ENCODE assay signal across 12 mouse cellular contexts in genomic region chr9:107729709-107730108, GRCm38 (mm10). TPM values are rescaled to one million over a fixed set of nuclear protein-coding genes. Genes with fewer than 3 reads are reported as not detected.
A peak's percentile ranks its signal among the peaks of the same experiment; 100 is the strongest.
DNase-seq lines count a peak whose midpoint lies in the region; ATAC-seq lines count a peak whose summit lies in the region.
"Had no signal": no experiment of that assay in that cellular context is flagged by ENCODE, and none has a peak within 500 bp of the region (broad histone marks: within the 10 kb centered on the region; RNA-seq: fewer than 3 reads in every experiment).

No protein-coding gene starts in this region.

- WGBS in forebrain, embryonic 15.5 days, result 4% methylated on average over 3 of the region's 3 CpGs
- 12% methylated on average over 3 of the region's 3 CpGs for WGBS in limb, embryonic 11.5 days
- WGBS in neural tube, embryonic 13.5 days, result 22% methylated on average over 3 of the region's 3 CpGs

- no peaks in the 10 kb centered on the region for H3K27me3 ChIP-seq in forebrain, embryonic 15.5 days
- H3K27me3 ChIP-seq in limb, embryonic 11.5 days (ENCODE audit: control insufficient read depth, insufficient read depth, low read length), result no peaks in the 10 kb centered on the region
- H3K27me3 ChIP-seq in neural tube, embryonic 13.5 days, result no peaks in the 10 kb centered on the region
- H3K27me3 ChIP-seq: lung, embryonic 15.5 days had no signal

- H3K4me3 ChIP-seq in forebrain, embryonic 15.5 days, result no peak overlapping the region
- no peak overlapping the region for H3K4me3 ChIP-seq in limb, embryonic 11.5 days (ENCODE audit: low read depth, low read length)
- no peak overlapping the region for H3K4me3 ChIP-seq in neural tube, embryonic 13.5 days
- H3K4me3 ChIP-seq: heart, embryonic 12.5 days; lung, embryonic 15.5 days had no signal

- peak; percentile 42 for DNase-seq in embryo, embryonic 9.5 days (ENCODE audit: extremely low spot score)
- peak; percentile 69 for DNase-seq in limb, embryonic 11.5 days (ENCODE audit: low spot score)
- no peak for DNase-seq in layer of hippocampus, adult 11-12 months (ENCODE audit: low spot score)
- no peak for DNase-seq in frontal cortex, postnatal 14 days (ENCODE audit: low spot score in 2 of 2)
- no peak for DNase-seq in left cerebral cortex, adult 18-20 months (ENCODE audit: low spot score in 2 of 2)
- DNase-seq: cerebellum, postnatal 25 days; kidney, postnatal 10 days had no signal

- no peaks in the 10 kb centered on the region for H3K36me3 ChIP-seq in forebrain, embryonic 15.5 days
- H3K36me3 ChIP-seq in limb, embryonic 11.5 days (ENCODE audit: control insufficient read depth, insufficient read depth, low read length), result no peaks in the 10 kb centered on the region
- H3K36me3 ChIP-seq in neural tube, embryonic 13.5 days, result no peaks in the 10 kb centered on the region
- H3K36me3 ChIP-seq: heart, embryonic 12.5 days; lung, embryonic 15.5 days had no signal

- H3K9ac ChIP-seq in forebrain, embryonic 15.5 days (replicated peaks), result no peak overlapping the region
- no peak overlapping the region for H3K9ac ChIP-seq in limb, embryonic 11.5 days (ENCODE audit: low read length)
- H3K9ac ChIP-seq in neural tube, embryonic 13.5 days, result 0 out of 2 replicates have a peak overlapping the region, but pooled peaks have one; percentile 8
- H3K9ac ChIP-seq: heart, embryonic 12.5 days; lung, embryonic 15.5 days had no signal

- peaks cover 37% of the 10 kb centered on the region for H3K4me1 ChIP-seq in forebrain, embryonic 15.5 days
- peaks cover 57% of the 10 kb centered on the region for H3K4me1 ChIP-seq in limb, embryonic 11.5 days (ENCODE audit: control insufficient read depth, insufficient read depth, low read length)
- peaks cover 56% of the 10 kb centered on the region for H3K4me1 ChIP-seq in neural tube, embryonic 13.5 days (replicated peaks)

- 0 out of 2 replicates have a peak, but pooled peaks have one; percentile 18 for ATAC-seq in forebrain, embryonic 15.5 days (replicated peaks)
- ATAC-seq in limb, embryonic 11.5 days (ENCODE audit: insufficient number of reproducible peaks, low FRiP score, low TSS enrichment, low read depth), result no peak
- no peak for ATAC-seq in neural tube, embryonic 13.5 days (ENCODE audit: low read depth)

- H3K9me3 ChIP-seq in forebrain, embryonic 15.5 days, result no peaks in the 10 kb centered on the region
- no peaks in the 10 kb centered on the region for H3K9me3 ChIP-seq in limb, embryonic 11.5 days (ENCODE audit: control insufficient read depth, low read length)
- H3K9me3 ChIP-seq in neural tube, embryonic 13.5 days, result no peaks in the 10 kb centered on the region
- H3K9me3 ChIP-seq: heart, embryonic 12.5 days; lung, embryonic 15.5 days had no signal

- H3K27ac ChIP-seq in forebrain, embryonic 15.5 days (replicated peaks), result peak overlapping the region; percentile 63
- 0 out of 2 replicates have a peak overlapping the region, but pooled peaks have one; percentile 45 for H3K27ac ChIP-seq in limb, embryonic 11.5 days (replicated peaks; ENCODE audit: low read depth, low read length)
- peak overlapping the region; percentile 28; the same call in 1 of the 2 replicates for H3K27ac ChIP-seq in neural tube, embryonic 13.5 days (replicated peaks)
- H3K27ac ChIP-seq: lung, embryonic 15.5 days had no signal

- H3K4me2 ChIP-seq in forebrain, embryonic 15.5 days (replicated peaks), result no peak overlapping the region
- H3K4me2 ChIP-seq in limb, embryonic 11.5 days (ENCODE audit: low read depth, severe bottlenecking), result no peak overlapping the region
- H3K4me2 ChIP-seq in neural tube, embryonic 13.5 days, result no peak overlapping the region
- H3K4me2 ChIP-seq: heart, embryonic 12.5 days; lung, embryonic 15.5 days had no signal

RNA-seq across cellular contexts. Expression of gene Sema3f, which starts 19.4 kb away (rescaled TPM):
- 13.7 and 14.6 TPM in 2 replicates for polyA plus RNA-seq in forebrain, embryonic 15.5 days (2015; fragmentation: Nextera tagmentation; extraction: Ambion mirVana)
- polyA plus RNA-seq in limb, embryonic 11.5 days (2014; fragmentation: Nextera tagmentation; extraction: Ambion mirVana), result 27.4 and 32.5 TPM in 2 replicates
- 12.2 and 13.2 TPM in 2 replicates for polyA plus RNA-seq in neural tube, embryonic 13.5 days (2015; fragmentation: Nextera tagmentation; extraction: Ambion mirVana)
- 10 to 100 TPM; 13.1 to 13.9 TPM for total RNA-seq in left cerebral cortex, adult 18-20 months (2021)

RNA-seq across cellular contexts. Expression of gene Rbm5, which starts 41.1 kb away (rescaled TPM):
- polyA plus RNA-seq in forebrain, embryonic 15.5 days (2015; fragmentation: Nextera tagmentation; extraction: Ambion mirVana), result 283 and 284 TPM in 2 replicates
- polyA plus RNA-seq in limb, embryonic 11.5 days (2014; fragmentation: Nextera tagmentation; extraction: Ambion mirVana), result 179 and 195 TPM in 2 replicates
- 252 and 279 TPM in 2 replicates for polyA plus RNA-seq in neural tube, embryonic 13.5 days (2015; fragmentation: Nextera tagmentation; extraction: Ambion mirVana)
- 100 to 1,000 TPM; 120 to 133 TPM for total RNA-seq in left cerebral cortex, adult 18-20 months (2021)

RNA-seq across cellular contexts. Expression of gene Gnat1, which starts 50.2 kb away (rescaled TPM):
- 1.7 and 1.8 TPM in 2 replicates for polyA plus RNA-seq in forebrain, embryonic 15.5 days (2015; fragmentation: Nextera tagmentation; extraction: Ambion mirVana)
- 1.7 and 1.8 TPM in 2 replicates for polyA plus RNA-seq in limb, embryonic 11.5 days (2014; fragmentation: Nextera tagmentation; extraction: Ambion mirVana)
- 0.96 and 2.4 TPM in 2 replicates for polyA plus RNA-seq in neural tube, embryonic 13.5 days (2015; fragmentation: Nextera tagmentation; extraction: Ambion mirVana)
- under 1 TPM; 0.35 to 0.73 TPM for total RNA-seq in left cerebral cortex, adult 18-20 months (2021)
- polyA plus RNA-seq: spleen, adult 2 months had no signal

Comparison
In these comparisons a context has a peak if more than half of its experiments do, and no peak if none do; other contexts are left out.
1. DNase-seq: peak in embryo, embryonic 9.5 days (single experiment) and limb, embryonic 11.5 days (single experiment); none in layer of hippocampus, adult 11-12 months (single experiment), frontal cortex, postnatal 14 days (0 of 2) and left cerebral cortex, adult 18-20 months (0 of 2).
2. Peak in every context shown above with its lines, with median percentiles within 50 percentile points of each other: H3K27ac ChIP-seq.